Mouse (Mus musculus) testis, adult 10 weeks (tissue): ENCODE measurements around the gene Olfr2. TPM values are rescaled to one million over a fixed set of nuclear protein-coding genes. Genes with fewer than 3 reads are reported as not detected.

Experiments
- polyA plus RNA-seq: library from polyadenylated mRNA; stranded (reverse); fragments of 350-450 nt; fragmentation: Illumina TruSeq; extraction: RNeasy Lipid Tissue Mini Kit (QIAGEN cat#74804); gene quantifications from one replicate; pipeline ENCODE4 v1.2.3, GENCODE M21; 2014; ENCODE audit warnings: low read depth, low replicate concordance

Olfr2 gene
- polyA plus RNA-seq = not detected

DNA sequence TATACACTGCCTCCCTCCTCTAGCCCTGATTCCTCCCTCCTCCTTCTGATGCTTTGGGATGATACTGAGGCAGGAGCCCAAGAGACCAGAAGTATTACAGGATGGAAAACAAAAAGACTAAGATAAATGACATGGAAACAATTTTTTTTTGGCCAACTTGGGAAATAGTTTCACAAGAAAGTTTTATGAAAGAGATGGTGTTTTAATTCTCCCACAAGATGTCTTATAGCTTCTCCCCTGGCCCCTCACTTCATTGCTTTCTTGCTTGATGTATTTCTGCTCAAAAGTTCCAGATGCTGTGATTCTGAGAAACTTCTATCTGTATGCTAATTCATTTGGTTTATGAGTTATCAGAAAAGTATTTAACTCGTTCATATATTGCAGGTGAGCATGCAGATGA is at the start of gene Olfr2:
Olfr2 (minus strand) TSS at position 101 of the 400 bp plus-strand sequence.

GRCm38 (mm10) chr7:107030874-107031273 is 25.0 kb upstream of the Olfr2 start, which contains the start of gene Olfr713:
TSS of gene Olfr713 (plus strand) at chr7:107031174.

GRCm38 (mm10) chr7:106975353-106975752 is 30.5 kb downstream of the Olfr2 start, which contains the start of gene Olfr711:
TSS of gene Olfr711 (minus strand) at chr7:106975453.

DNA sequence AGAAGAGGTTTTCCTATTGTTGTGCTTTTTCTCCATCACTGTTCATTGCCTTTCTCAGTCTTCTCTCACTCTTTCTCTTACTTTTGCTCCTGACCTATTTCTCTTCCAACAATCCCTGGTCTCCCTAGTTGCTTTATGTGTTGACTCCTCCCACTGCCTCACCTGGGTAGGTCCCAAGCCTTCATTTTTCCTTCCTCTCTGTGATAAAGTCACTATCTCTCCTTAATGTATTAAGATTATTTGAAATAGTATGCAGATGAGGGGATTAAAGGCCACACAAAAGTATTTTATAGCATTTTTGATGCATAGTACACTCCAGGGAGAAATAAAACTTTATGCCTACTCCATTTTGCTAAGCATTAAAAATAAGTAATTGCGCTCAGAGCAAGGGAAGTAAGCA is 42.0 kb downstream of the Olfr2 start, which contains the start of gene Olfr6:
Olfr6 (minus strand) TSS at position 101 of the 400 bp plus-strand sequence.

DNA sequence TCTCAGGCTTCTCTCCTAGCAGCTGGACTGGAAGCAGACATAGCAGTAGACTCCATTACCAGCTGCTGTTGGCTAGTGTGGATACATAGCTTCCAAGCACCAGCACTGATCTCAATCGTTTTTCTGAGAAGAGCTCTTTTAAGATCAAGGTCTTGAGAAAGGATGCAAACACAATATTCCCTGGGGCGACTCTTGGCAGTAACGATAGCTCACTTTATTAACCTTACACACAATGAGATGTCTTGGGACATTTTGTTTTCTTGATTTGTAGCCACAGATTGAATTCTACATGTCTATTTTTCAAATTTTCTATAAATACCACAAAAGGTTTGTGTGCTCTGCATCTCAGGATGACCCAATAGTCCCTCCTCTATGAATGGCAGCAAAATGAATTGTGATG is 57.7 kb downstream of the Olfr2 start, which contains the start of gene Olfr710:
Olfr710 (minus strand) TSS at position 101 of the 400 bp plus-strand sequence.

Other genes with a start within 250 kb of the Olfr2 start
- gene Olfr699, start 212.9 kb downstream of the Olfr2 start, polyA plus RNA-seq = 0.18 TPM
- 0.81 TPM for gene Olfr700, start 197.2 kb downstream of the Olfr2 start, polyA plus RNA-seq
- gene Olfr701, start 191.9 kb downstream of the Olfr2 start, polyA plus RNA-seq = 19.2 TPM
- gene Olfr702, start 172.2 kb downstream of the Olfr2 start, polyA plus RNA-seq = not detected
- gene Olfr703, start 162.7 kb downstream of the Olfr2 start, polyA plus RNA-seq = 1.0 TPM
- not detected for gene Olfr704, start 142.9 kb downstream of the Olfr2 start, polyA plus RNA-seq
- gene Olfr705, start 129.2 kb downstream of the Olfr2 start, polyA plus RNA-seq = not detected
- gene Olfr706, start 117.9 kb downstream of the Olfr2 start, polyA plus RNA-seq = not detected
- not detected for gene Olfr707, start 104.8 kb downstream of the Olfr2 start, polyA plus RNA-seq
- gene Olfr1532-ps1, start 98.1 kb downstream of the Olfr2 start, polyA plus RNA-seq = not detected
- gene Olfr709-ps1, start 73.9 kb downstream of the Olfr2 start, polyA plus RNA-seq = not detected
- gene Olfr710, start 57.8 kb downstream of the Olfr2 start, polyA plus RNA-seq = not detected
- 0.07 TPM for gene Olfr6, start 42.1 kb downstream of the Olfr2 start, polyA plus RNA-seq
- gene Olfr711, start 30.6 kb downstream of the Olfr2 start, polyA plus RNA-seq = not detected
- gene Olfr713, start 25.1 kb upstream of the Olfr2 start, polyA plus RNA-seq = not detected
- gene Olfr714, start 64.9 kb upstream of the Olfr2 start, polyA plus RNA-seq = not detected
- not detected for gene Olfr17, start 87.1 kb upstream of the Olfr2 start, polyA plus RNA-seq
- 0.04 TPM for gene Olfr715b, start 104.3 kb upstream of the Olfr2 start, polyA plus RNA-seq
- gene Olfr715, start 125.0 kb upstream of the Olfr2 start, polyA plus RNA-seq = not detected
- gene Olfr716, start 132.3 kb upstream of the Olfr2 start, polyA plus RNA-seq = 0.07 TPM
- gene Nlrp14, start 160.9 kb upstream of the Olfr2 start, polyA plus RNA-seq = 471 TPM
- 12.4 TPM for gene Rbmxl2, start 203.4 kb upstream of the Olfr2 start, polyA plus RNA-seq